Comparison of ENCODE assay signal across 21 mouse cellular contexts in genomic region chr17:86208057-86208820, GRCm38 (mm10). TPM values are rescaled to one million over a fixed set of nuclear protein-coding genes. Genes with fewer than 3 reads are reported as not detected.
DNase-seq lines count a peak whose midpoint lies in the region; ATAC-seq lines count a peak whose summit lies in the region.
"Had no signal": no experiment of that assay in that cellular context is flagged by ENCODE, and none has a peak within 500 bp of the region (broad histone marks: within the 10 kb centered on the region; RNA-seq: fewer than 3 reads in every experiment).

No protein-coding gene starts in this region.

- no peak overlapping the region for H3K4me3 ChIP-seq in heart, embryonic 11.5 days (ENCODE audit: low read depth, low read length)
- H3K4me3 ChIP-seq in hindbrain, embryonic 12.5 days, result no peak overlapping the region
- H3K4me3 ChIP-seq: erythroblast, embryonic 14.5 days; stomach, embryonic 15.5 days had no signal

- H3K36me3 ChIP-seq in heart, embryonic 11.5 days (ENCODE audit: control insufficient read depth, insufficient read depth, low read length), result no peaks in the 10 kb centered on the region
- H3K36me3 ChIP-seq in hindbrain, embryonic 12.5 days, result no peaks in the 10 kb centered on the region
- H3K36me3 ChIP-seq: stomach, embryonic 15.5 days had no signal

- H3K9me3 ChIP-seq in heart, embryonic 11.5 days (replicated peaks; ENCODE audit: control insufficient read depth, low read length), result no peaks in the 10 kb centered on the region
- no peaks in the 10 kb centered on the region for H3K9me3 ChIP-seq in hindbrain, embryonic 12.5 days (replicated peaks)
- H3K9me3 ChIP-seq: stomach, embryonic 15.5 days had no signal

- H3K27ac ChIP-seq in heart, embryonic 11.5 days (ENCODE audit: low read depth, low read length), result no peak overlapping the region
- no peak overlapping the region for H3K27ac ChIP-seq in hindbrain, embryonic 12.5 days
- H3K27ac ChIP-seq: stomach, embryonic 15.5 days had no signal

- H3K27me3 ChIP-seq in heart, embryonic 11.5 days (ENCODE audit: control insufficient read depth, insufficient read depth, low read length), result no peaks in the 10 kb centered on the region
- no peaks in the 10 kb centered on the region for H3K27me3 ChIP-seq in hindbrain, embryonic 12.5 days
- H3K27me3 ChIP-seq: Patski; stomach, embryonic 15.5 days had no signal

- intact Hi-C loops in heart, postnatal 25 days (cut with DNase I), result no loop called here

- 23% methylated on average over 17 of the region's 17 CpGs for WGBS in heart, embryonic 11.5 days (ENCODE audit: insufficient replicate concordance)
- WGBS in hindbrain, embryonic 12.5 days, result 92% methylated on average over 17 of the region's 17 CpGs

- DNase-seq in heart, postnatal 25 days (ENCODE audit: low spot score), result no peak
- DNase-seq in 416B (ENCODE audit: low read depth), result peak; percentile 50
- peak; percentile 31 for DNase-seq in liver
- DNase-seq in spleen, adult 12 weeks (ENCODE audit: low spot score), result no peak
- DNase-seq: adrenal gland, postnatal 14 days; cerebellum, adult 11-12 months; cerebellum, postnatal 36 days; kidney, adult 8-10 months; kidney, postnatal 36 days; right cerebral cortex, adult 18-20 months; spleen, adult 18-20 months had no signal

- H3K4me2 ChIP-seq in heart, embryonic 11.5 days, result peak overlapping the region; percentile 55
- H3K4me2 ChIP-seq in hindbrain, embryonic 12.5 days (replicated peaks), result no peak overlapping the region
- H3K4me2 ChIP-seq: stomach, embryonic 15.5 days had no signal

- H3K4me1 ChIP-seq in heart, embryonic 11.5 days (ENCODE audit: control insufficient read depth, insufficient read depth, low read length), result peaks cover 48% of the 10 kb centered on the region
- H3K4me1 ChIP-seq in hindbrain, embryonic 12.5 days, result peaks cover 3% of the 10 kb centered on the region; the same call in 1 of the 2 replicates

- no peak overlapping the region for H3K9ac ChIP-seq in heart, embryonic 11.5 days (ENCODE audit: low read depth, low read length)
- H3K9ac ChIP-seq in hindbrain, embryonic 12.5 days, result no peak overlapping the region
- H3K9ac ChIP-seq: stomach, embryonic 15.5 days had no signal

- ATAC-seq in heart, embryonic 11.5 days (replicated peaks; ENCODE audit: insufficient number of reproducible peaks, low FRiP score, low TSS enrichment), result no peak
- ATAC-seq in megakaryocyte, adult 5-6 weeks (ENCODE audit: poor library complexity, severe bottlenecking), result peak; percentile 44
- no peak for ATAC-seq in hindbrain, embryonic 12.5 days (ENCODE audit: low FRiP score)
- ATAC-seq: activated CD4-positive, CD25-positive, alpha-beta regulatory T cell, adult 4 months; forebrain, embryonic 14.5 days; hindbrain, embryonic 16.5 days; lung, postnatal 0 days; Patski had no signal

RNA-seq across cellular contexts. Expression of gene Prkce, which starts 40.7 kb away (rescaled TPM):
- 12.8 TPM in 2 replicates for polyA plus RNA-seq in heart, embryonic 11.5 days (2014; fragmentation: Nextera tagmentation; extraction: Ambion mirVana)
- total RNA-seq in heart, postnatal 25 days (2021), result 10 to 100 TPM; 25.9 to 28.3 TPM
- 7.3 and 8.1 TPM in 2 replicates for total RNA-seq in megakaryocyte, adult 5-6 weeks (2015)
- total RNA-seq in megakaryocyte, adult 5-6 weeks (2017), result 3.5 and 13.3 TPM in 2 replicates
- polyA plus RNA-seq in hindbrain, embryonic 12.5 days (2016; fragmentation: Nextera tagmentation; extraction: Ambion mirVana), result 11.0 and 12.0 TPM in 2 replicates

Comparison
In these comparisons a context has a peak if more than half of its experiments do, and no peak if none do; other contexts are left out.
1. DNase-seq: peak in 416B (single experiment) and liver (single experiment); none in heart, postnatal 25 days (single experiment) and spleen, adult 12 weeks (single experiment).